Mouse (Mus musculus) kidney, embryonic 16.5 days (tissue): ENCODE data around the gene Tyrp1. TPM values are rescaled to one million over a fixed set of nuclear protein-coding genes. Genes with fewer than 3 reads are reported as not detected.

Source experiments
- ATAC-seq: fragments of 200-750 bp; cut with Nextera tagmentation; 2 replicates; pipeline ENCODE4 v1.8.0; 2017; ENCODE audit warnings: moderate TSS enrichment; ENCODE audit not compliant: low FRiP score, low TSS enrichment
- H3K27ac ChIP-seq: fragments of 300-500 bp; sonication (generic); 2 replicates; pipeline ENCODE4 v1.5.1; 2014; ENCODE audit warnings: low read length
- H3K27me3 ChIP-seq: fragments of 300-500 bp; sonication (generic); 2 replicates; pipeline ENCODE4 v1.6.1; 2014; ENCODE audit warnings: low read length, control low read depth, mixed read lengths; ENCODE audit not compliant: insufficient read depth
- H3K36me3 ChIP-seq: fragments of 300-500 bp; sonication (generic); 2 replicates; pipeline ENCODE4 v1.6.1; 2014; ENCODE audit warnings: low read length, control low read depth, mixed read lengths; ENCODE audit not compliant: insufficient read depth
- H3K4me1 ChIP-seq: fragments of 300-500 bp; sonication (generic); 2 replicates; pipeline ENCODE4 v1.6.1; 2014; ENCODE audit warnings: low read length, control low read depth, mixed read lengths; ENCODE audit not compliant: insufficient read depth
- H3K4me2 ChIP-seq: fragments of 300-500 bp; sonication (generic); replicated peaks from 2 replicates; pipeline ENCODE4 v1.6.1; 2014; ENCODE audit warnings: low read depth, low read length
- H3K4me3 ChIP-seq: fragments of 300-500 bp; sonication (generic); 2 replicates; pipeline ENCODE4 v1.5.1; 2014; ENCODE audit warnings: mild to moderate bottlenecking, low read length
- H3K9ac ChIP-seq: fragments of 300-500 bp; sonication (generic); replicated peaks from 2 replicates; pipeline ENCODE4 v1.6.1; 2014; ENCODE audit warnings: low read length
- H3K9me3 ChIP-seq: fragments of 300-500 bp; sonication (generic); 2 replicates; pipeline ENCODE4 v1.6.1; 2016; ENCODE audit warnings: low read length, control low read depth
- WGBS: fragments of 180-500 bp; shearing (Covaris S2); extraction: QIAGEN DNeasy Blood & Tissue Kit; methylation state at CpG from one replicate; pipeline ENCODE4 v1.1.7; 2014; 5-methylcytosine and 5-hydroxymethylcytosine counted together
- polyA plus RNA-seq: library from polyadenylated mRNA; unstranded; fragments of >200 nt; fragmentation: Nextera tagmentation; extraction: Ambion mirVana; gene quantifications from 2 replicates; pipeline ENCODE4 v1.2.1, GENCODE M21; 2015

Gene Tyrp1
- polyA plus RNA-seq, 1 experiment from 2014 or later: not detected

GRCm38 (mm10) chr4:80881996-80882599 lies 48.2 kb downstream of the Tyrp1 start:
- no peaks in the 10 kb centered on the region for H3K4me1 ChIP-seq
- no peaks in the 10 kb centered on the region for H3K36me3 ChIP-seq
- no peak for ATAC-seq
- no peak overlapping the region for H3K27ac ChIP-seq
- 78% methylated on average over 1 of the region's 1 CpGs for WGBS
- no peaks in the 10 kb centered on the region for H3K27me3 ChIP-seq
- no peak overlapping the region for H3K9ac ChIP-seq
- no peak overlapping the region for H3K4me2 ChIP-seq
- H3K4me3 ChIP-seq: no peak overlapping the region
- H3K9me3 ChIP-seq: no peaks in the 10 kb centered on the region

GRCm38 (mm10) chr4:80886631-80887030 lies 52.7 kb downstream of the Tyrp1 start:
- Histone ChIP-seq H3K4me3 (no peak overlapping the region), H3K27ac (no peak overlapping the region), H3K4me1 (no peaks in the 10 kb centered on the region), H3K27me3 (no peaks in the 10 kb centered on the region), H3K9me3 (no peaks in the 10 kb centered on the region), H3K9ac (no peak overlapping the region), H3K36me3 (no peaks in the 10 kb centered on the region), H3K4me2 (no peak overlapping the region)
- no peak for ATAC-seq
- 73% methylated on average over 4 of the region's 4 CpGs for WGBS

DNA sequence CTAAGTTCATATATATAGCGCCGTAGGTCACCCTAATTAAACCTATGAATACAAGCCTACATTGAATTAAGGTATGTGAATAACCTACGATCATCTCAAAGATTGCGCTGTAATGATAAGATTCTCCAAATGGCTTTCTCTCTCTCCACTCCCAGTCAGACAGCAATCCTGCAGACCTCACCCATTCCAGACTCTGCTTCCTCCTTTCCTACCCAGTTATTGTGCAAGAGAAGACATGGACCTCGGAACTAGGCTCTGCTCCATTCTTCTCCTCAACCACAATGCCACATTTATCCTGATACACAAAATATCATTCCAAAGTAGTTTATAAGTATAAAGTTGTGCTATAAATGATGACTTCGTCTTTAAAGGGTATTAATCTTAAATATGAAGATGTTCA lies 57.1 kb downstream of the Tyrp1 start:
- Histone ChIP-seq H3K36me3 (no peaks in the 10 kb centered on the region), H3K9ac (no peak overlapping the region), H3K9me3 (no peaks in the 10 kb centered on the region), H3K27ac (no peak overlapping the region), H3K27me3 (no peaks in the 10 kb centered on the region), H3K4me1 (no peaks in the 10 kb centered on the region), H3K4me2 (no peak overlapping the region), H3K4me3 (no peak overlapping the region)
- ATAC-seq: no peak
- 92% methylated on average over 6 of the region's 6 CpGs for WGBS

DNA sequence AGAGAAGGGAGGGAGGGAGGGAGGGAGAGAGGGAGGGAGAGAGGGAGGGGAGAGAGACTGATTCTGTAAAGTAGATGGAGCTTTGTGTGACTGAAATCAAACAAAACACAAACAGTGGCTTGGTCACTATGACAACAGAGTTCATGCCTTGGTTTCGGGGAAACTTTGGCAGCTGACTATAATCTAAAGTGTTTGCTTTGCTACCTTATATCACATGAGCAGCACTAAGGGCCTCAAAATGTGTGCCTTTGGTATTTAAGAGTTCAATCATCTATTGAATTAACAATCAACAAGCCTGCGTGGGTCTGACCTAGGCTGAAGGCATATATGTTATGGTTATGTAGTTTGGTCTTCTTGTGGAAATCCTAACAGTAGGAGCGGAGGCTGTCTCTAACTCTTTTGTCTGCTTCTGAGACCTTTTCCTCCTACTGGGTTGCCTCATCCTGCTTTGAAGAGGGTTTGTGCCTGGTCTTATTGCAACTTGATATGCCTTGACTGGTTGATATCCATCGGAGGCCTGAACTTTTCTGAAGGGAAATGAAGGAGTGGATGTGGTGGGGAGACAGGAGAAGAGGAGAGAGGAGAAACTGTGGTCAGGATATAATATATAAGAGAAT lies 61.5 kb downstream of the Tyrp1 start:
- no peak for ATAC-seq

More for the DNA sequence above, 61.5 kb downstream of the Tyrp1 start:
- Histone ChIP-seq H3K9me3 (no peaks in the 10 kb centered on the region), H3K4me3 (no peak overlapping the region), H3K27ac (no peak overlapping the region), H3K4me1 (no peaks in the 10 kb centered on the region), H3K36me3 (no peaks in the 10 kb centered on the region), H3K4me2 (no peak overlapping the region), H3K9ac (no peak overlapping the region), H3K27me3 (no peaks in the 10 kb centered on the region)
- 42% methylated on average over 4 of the region's 4 CpGs for WGBS

Other genes with a start within 250 kb of the Tyrp1 start
- 13.1 and 15.5 TPM in 2 replicates for gene Lurap1l, start 76.5 kb downstream of the Tyrp1 start, polyA plus RNA-seq